Mouse (Mus musculus) lung, postnatal 0 days (tissue): Measurements from ENCODE around the gene Chmp4b.

Experiments
- CTCF ChIP-seq: IDR thresholded peaks from 2 replicates; pipeline ENCODE4 v1.5.1; 2016; ENCODE audit warnings: antibody characterized with exemption, mild to moderate bottlenecking
- EP300 ChIP-seq: IDR thresholded peaks from 2 replicates; pipeline ENCODE4 v1.6.1; 2016; ENCODE audit warnings: antibody characterized with exemption, mild to moderate bottlenecking, control low read depth

- TF ChIP-seq CTCF (no peak), EP300 (no peak)
Observed at GRCm38 (mm10) chr2:154689391-154689790, 37.9 kb downstream of the Chmp4b start.
